Mouse (Mus musculus) liver, embryonic 16.5 days (tissue): Measurements from ENCODE around the gene Cib1. TPM values are rescaled to one million over a fixed set of nuclear protein-coding genes. Genes with fewer than 3 reads are reported as not detected.

ENCODE experiments used
- ATAC-seq: fragments of 200-750 bp; cut with Nextera tagmentation; 2 replicates; pipeline ENCODE4 v1.8.0; 2017; ENCODE audit warnings: low read depth, mild to moderate bottlenecking, moderate number of reproducible peaks, moderate library complexity
- H3K27ac ChIP-seq: fragments of 300-500 bp; sonication (generic); 2 replicates; pipeline ENCODE4 v1.5.1; 2014; ENCODE audit warnings: mild to moderate bottlenecking, low read length
- H3K27me3 ChIP-seq: fragments of 300-500 bp; sonication (generic); 2 replicates; pipeline ENCODE4 v1.6.1; 2014; ENCODE audit warnings: low read depth, low read length, mixed read lengths; ENCODE audit not compliant: control insufficient read depth, insufficient read depth
- H3K36me3 ChIP-seq: fragments of 300-500 bp; sonication (generic); 2 replicates; pipeline ENCODE4 v1.6.1; 2014; ENCODE audit warnings: mild to moderate bottlenecking; ENCODE audit not compliant: control insufficient read depth, insufficient read depth
- H3K4me1 ChIP-seq: fragments of 300-500 bp; sonication (generic); 2 replicates; pipeline ENCODE4 v1.6.1; 2014; ENCODE audit warnings: low read depth, low read length, mixed read lengths; ENCODE audit not compliant: control insufficient read depth
- H3K4me2 ChIP-seq: fragments of 300-500 bp; sonication (generic); 2 replicates; pipeline ENCODE4 v1.6.1; 2014; ENCODE audit warnings: low read depth, low read length, mixed read lengths
- H3K4me3 ChIP-seq: fragments of 300-500 bp; sonication (generic); 2 replicates; pipeline ENCODE4 v1.5.1; 2014; ENCODE audit warnings: low read depth, mild to moderate bottlenecking, low read length
- H3K9ac ChIP-seq: fragments of 300-500 bp; sonication (generic); 2 replicates; pipeline ENCODE4 v1.6.1; 2014; ENCODE audit warnings: low read depth, low read length
- H3K9me3 ChIP-seq: fragments of 300-500 bp; sonication (generic); replicated peaks from 2 replicates; pipeline ENCODE4 v1.6.1; 2016; ENCODE audit warnings: low read length; ENCODE audit not compliant: control insufficient read depth
- WGBS: fragments of 180-500 bp; shearing (Covaris S2); extraction: QIAGEN DNeasy Blood & Tissue Kit; methylation state at CpG from one replicate; pipeline ENCODE4 v1.1.7; 2014; ENCODE audit not compliant: insufficient replicate concordance; 5-methylcytosine and 5-hydroxymethylcytosine counted together
- polyA plus RNA-seq: library from polyadenylated mRNA; unstranded; fragments of >200 nt; fragmentation: Nextera tagmentation; extraction: Ambion mirVana; gene quantifications from 2 replicates; pipeline ENCODE4 v1.2.1, GENCODE M21; 2015

Gene Cib1
- polyA plus RNA-seq, 1 experiment from 2014 or later, result 77.0 TPM

DNA sequence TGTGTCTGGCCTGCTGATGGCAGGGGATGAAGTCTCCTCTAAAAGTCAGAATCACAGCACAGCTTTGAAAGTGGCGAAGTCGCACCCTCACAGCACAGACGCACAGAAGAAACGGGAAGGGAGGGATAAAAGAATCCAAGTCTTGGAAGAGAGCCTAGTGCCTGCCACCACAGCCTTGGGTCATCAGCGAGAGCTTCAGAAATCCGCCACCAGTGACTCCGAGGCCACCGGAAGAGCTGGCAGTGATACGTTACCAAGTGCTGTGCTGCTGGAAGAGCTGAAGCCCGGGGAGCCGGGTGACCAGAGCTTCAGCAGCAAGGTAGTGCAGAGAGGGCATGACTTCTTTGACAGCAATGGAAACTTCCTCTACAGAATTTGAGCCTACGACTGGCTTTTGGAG is 32.0 kb upstream of the Cib1 start:
- ATAC-seq, result no peak
- Histone ChIP-seq H3K36me3 (peaks cover 27% of the 10 kb centered on the region), H3K27me3 (no peaks in the 10 kb centered on the region), H3K9me3 (no peaks in the 10 kb centered on the region), H3K4me2 (no peak overlapping the region), H3K4me3 (no peak overlapping the region), H3K27ac (no peak overlapping the region), H3K9ac (no peak overlapping the region), H3K4me1 (peaks cover 21% of the 10 kb centered on the region)
- 88% methylated on average over 12 of the region's 12 CpGs for WGBS

DNA sequence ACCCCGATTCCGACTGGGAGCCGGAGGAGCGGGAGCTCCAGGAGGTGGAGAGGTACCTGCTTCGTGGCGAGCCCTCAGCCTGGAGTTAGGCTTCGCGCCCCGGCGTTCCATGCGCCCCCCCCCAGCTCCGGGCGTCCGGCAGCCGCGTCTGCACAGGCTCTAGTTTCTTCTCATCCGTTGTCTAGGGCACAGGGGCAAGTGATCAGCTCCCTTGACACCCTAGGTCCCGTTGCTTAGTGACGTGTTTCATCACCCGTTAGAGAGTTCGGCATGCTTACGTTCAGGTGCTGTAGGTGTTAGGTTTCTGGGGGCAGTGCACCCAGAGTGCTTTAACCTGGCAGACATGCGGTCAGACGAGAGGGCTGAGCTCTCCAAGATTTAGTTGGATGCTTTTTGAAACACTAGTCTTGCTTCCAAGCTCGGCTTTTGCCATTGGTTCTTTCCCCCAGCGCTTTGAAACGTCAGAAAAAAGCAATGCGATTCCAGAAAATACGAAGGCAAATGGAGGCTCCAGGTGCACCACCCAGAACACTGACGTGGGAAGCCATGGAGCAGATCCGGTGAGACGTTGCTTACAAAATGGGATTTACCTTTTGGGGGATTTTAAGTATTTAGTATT is 28.9 kb upstream of the Cib1 start:
- Histone ChIP-seq H3K4me2 (peak overlapping the region; percentile 73), H3K9ac (peak overlapping the region; percentile 82)
- WGBS, result under 1% methylated on average over 32 of the region's 32 CpGs

DNA sequence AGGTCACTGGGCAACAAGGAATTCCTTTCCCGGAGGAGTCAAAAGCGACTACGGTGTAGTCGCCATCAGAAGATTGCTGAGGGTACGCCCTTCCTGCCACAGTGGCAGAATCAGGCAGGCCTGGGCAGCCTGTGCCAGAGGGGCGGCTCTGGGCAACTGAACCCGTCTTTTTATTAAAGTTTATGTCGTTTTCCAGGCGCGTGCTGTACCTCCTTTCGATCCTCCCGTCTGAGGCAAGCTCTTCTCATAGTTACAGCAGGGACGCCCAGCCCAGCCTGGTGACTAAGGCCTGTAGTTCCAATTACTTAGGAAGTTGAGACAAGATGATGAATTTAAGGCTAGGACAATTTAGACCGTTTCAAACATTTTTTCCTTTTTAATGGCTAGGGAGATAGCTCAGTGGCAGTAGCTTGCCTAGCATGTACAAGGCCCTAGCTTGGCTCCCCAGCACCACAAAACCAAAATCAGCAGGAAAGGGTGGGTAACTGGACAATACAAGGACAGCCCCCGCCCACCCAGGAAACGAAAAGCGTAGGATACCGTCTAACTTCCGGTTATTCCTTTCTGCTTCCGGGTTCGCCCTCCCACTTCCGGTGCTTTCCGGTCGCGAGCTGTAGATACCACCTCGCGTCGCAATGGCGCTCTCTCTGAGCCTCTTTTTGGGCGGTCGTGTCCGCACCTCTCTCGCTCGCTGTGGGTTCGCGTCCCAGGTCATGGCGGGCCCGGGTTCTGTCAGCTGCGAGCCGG is 28.2 kb upstream of the Cib1 start, which contains the start of gene Ngrn:
TSS of gene Ngrn (plus strand) at position 591 of the 747 bp plus-strand sequence.
- H3K36me3 ChIP-seq, result peaks cover 16% of the 10 kb centered on the region
- peak within 1 kb of the TSS; percentile 73 for H3K4me2 ChIP-seq
- WGBS, result 25% methylated on average over 40 of the region's 40 CpGs
- H3K4me3 ChIP-seq, result peak within 1 kb of the TSS; percentile 79
- ATAC-seq, result peak; percentile 89
- H3K4me1 ChIP-seq, result peaks cover 12% of the 10 kb centered on the region
- peak within 1 kb of the TSS; percentile 82 for H3K9ac ChIP-seq
- H3K27me3 ChIP-seq, result no peaks in the 10 kb centered on the region
- peak within 1 kb of the TSS; percentile 80 for H3K27ac ChIP-seq
- no peaks in the 10 kb centered on the region for H3K9me3 ChIP-seq

More for the DNA sequence above, 28.9 kb upstream of the Cib1 start:
- H3K4me3 ChIP-seq, result peak overlapping the region; percentile 79
- no peaks in the 10 kb centered on the region for H3K27me3 ChIP-seq
- ATAC-seq, result peak; percentile 57
- H3K9me3 ChIP-seq, result no peaks in the 10 kb centered on the region
- peaks cover 21% of the 10 kb centered on the region for H3K36me3 ChIP-seq
- H3K4me1 ChIP-seq, result peaks cover 12% of the 10 kb centered on the region
- peak overlapping the region; percentile 80 for H3K27ac ChIP-seq

- Histone ChIP-seq H3K9ac (no peak overlapping the region), H3K9me3 (no peaks in the 10 kb centered on the region), H3K36me3 (no peaks in the 10 kb centered on the region), H3K27ac (no peak overlapping the region), H3K27me3 (no peaks in the 10 kb centered on the region), H3K4me2 (no peak overlapping the region), H3K4me3 (no peak overlapping the region), H3K4me1 (peaks cover 17% of the 10 kb centered on the region)
- no peak for ATAC-seq
- 44% methylated on average over 2 of the region's 2 CpGs for WGBS
Observed at GRCm38 (mm10) chr7:80257706-80258105, 25.1 kb upstream of the Cib1 start.

- Histone ChIP-seq H3K9me3 (no peaks in the 10 kb centered on the region), H3K4me1 (peaks cover 12% of the 10 kb centered on the region), H3K27me3 (no peaks in the 10 kb centered on the region), H3K36me3 (no peaks in the 10 kb centered on the region), H3K27ac (no peak overlapping the region), H3K4me3 (no peak overlapping the region), H3K4me2 (no peak overlapping the region), H3K9ac (no peak overlapping the region)
- ATAC-seq, result no peak
- 50% methylated on average over 2 of the region's 2 CpGs for WGBS
Observed at GRCm38 (mm10) chr7:80255981-80256380, 23.4 kb upstream of the Cib1 start.

GRCm38 (mm10) chr7:80252886-80253285 is 20.3 kb upstream of the Cib1 start:
- Histone ChIP-seq H3K36me3 (no peaks in the 10 kb centered on the region), H3K4me2 (no peak overlapping the region), H3K27me3 (no peaks in the 10 kb centered on the region), H3K9ac (no peak overlapping the region), H3K4me1 (peaks cover 7% of the 10 kb centered on the region), H3K9me3 (no peaks in the 10 kb centered on the region), H3K4me3 (no peak overlapping the region), H3K27ac (no peak overlapping the region)
- ATAC-seq, result no peak
- 37% methylated on average over 11 of the region's 11 CpGs for WGBS

GRCm38 (mm10) chr7:80252437-80252836 is 19.8 kb upstream of the Cib1 start:
- no peak for ATAC-seq
- no peaks in the 10 kb centered on the region for H3K36me3 ChIP-seq
- no peak overlapping the region for H3K4me3 ChIP-seq
- no peak overlapping the region for H3K4me2 ChIP-seq
- 75% methylated on average over 7 of the region's 7 CpGs for WGBS
- H3K4me1 ChIP-seq, result peaks cover 7% of the 10 kb centered on the region
- H3K27ac ChIP-seq, result no peak overlapping the region
- no peak overlapping the region for H3K9ac ChIP-seq
- no peaks in the 10 kb centered on the region for H3K27me3 ChIP-seq
- no peaks in the 10 kb centered on the region for H3K9me3 ChIP-seq

- H3K4me3 ChIP-seq, result peak overlapping the region; percentile 76
- H3K4me2 ChIP-seq, result peak overlapping the region; percentile 77
- H3K9ac ChIP-seq, result no peak overlapping the region
- no peaks in the 10 kb centered on the region for H3K36me3 ChIP-seq
- no peak for ATAC-seq
- no peaks in the 10 kb centered on the region for H3K27me3 ChIP-seq
- H3K4me1 ChIP-seq, result peaks cover 7% of the 10 kb centered on the region
- WGBS, result 16% methylated on average over 7 of the region's 7 CpGs
- H3K27ac ChIP-seq, result no peak overlapping the region
- H3K9me3 ChIP-seq, result no peaks in the 10 kb centered on the region
Observed at GRCm38 (mm10) chr7:80246859-80247258, 14.2 kb upstream of the Cib1 start.

DNA sequence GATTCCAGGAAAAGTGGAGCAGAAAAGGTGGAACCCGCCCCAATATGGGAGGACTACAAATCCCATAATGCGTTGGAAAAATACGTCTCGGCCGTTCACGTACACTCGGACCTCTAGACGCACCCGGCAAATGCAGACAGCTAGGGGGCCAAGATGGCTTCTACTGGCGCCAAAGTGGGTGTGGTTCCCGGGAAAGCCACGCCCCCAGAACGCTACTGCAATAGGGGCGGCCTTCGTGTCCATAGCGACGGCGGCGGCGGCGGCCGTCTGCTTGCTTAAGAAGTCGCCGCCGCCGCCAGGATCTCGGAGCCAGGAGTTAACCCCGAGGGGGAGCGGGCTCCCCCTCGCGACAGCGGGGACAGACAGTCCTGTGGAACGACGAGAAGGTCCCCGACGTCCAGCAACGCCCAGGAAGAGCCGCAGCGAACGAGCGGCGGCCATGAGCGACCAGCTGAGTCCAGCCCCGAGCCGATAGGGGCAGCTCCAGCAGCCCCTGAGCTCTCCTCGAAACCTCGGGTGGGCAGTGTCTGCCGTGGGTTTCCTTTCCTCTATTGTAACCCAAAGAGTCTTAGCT is 13.6 kb upstream of the Cib1 start, which contains the start of gene Ttll13:
TSS of gene Ttll13 (plus strand) at position 229 of the 574 bp plus-strand sequence.
- Histone ChIP-seq H3K36me3 (no peaks in the 10 kb centered on the region), H3K4me1 (peaks cover 7% of the 10 kb centered on the region), H3K4me3 (peak within 1 kb of the TSS; percentile 76), H3K4me2 (peak within 1 kb of the TSS; percentile 77), H3K27ac (peak within 1 kb of the TSS; percentile 71), H3K9ac (peak within 1 kb of the TSS; percentile 76), H3K27me3 (no peaks in the 10 kb centered on the region), H3K9me3 (no peaks in the 10 kb centered on the region)
- peak; percentile 98 for ATAC-seq
- WGBS, result under 1% methylated on average over 48 of the region's 48 CpGs
